Mouse (Mus musculus): ENCODE data around the gene Gm37240. TPM values are rescaled to one million over a fixed set of nuclear protein-coding genes. Genes with fewer than 3 reads are reported as not detected.

The Gm37240 gene
- polyA plus RNA-seq, 1 experiment from 2014 or later, result 0.52 TPM

DNA sequence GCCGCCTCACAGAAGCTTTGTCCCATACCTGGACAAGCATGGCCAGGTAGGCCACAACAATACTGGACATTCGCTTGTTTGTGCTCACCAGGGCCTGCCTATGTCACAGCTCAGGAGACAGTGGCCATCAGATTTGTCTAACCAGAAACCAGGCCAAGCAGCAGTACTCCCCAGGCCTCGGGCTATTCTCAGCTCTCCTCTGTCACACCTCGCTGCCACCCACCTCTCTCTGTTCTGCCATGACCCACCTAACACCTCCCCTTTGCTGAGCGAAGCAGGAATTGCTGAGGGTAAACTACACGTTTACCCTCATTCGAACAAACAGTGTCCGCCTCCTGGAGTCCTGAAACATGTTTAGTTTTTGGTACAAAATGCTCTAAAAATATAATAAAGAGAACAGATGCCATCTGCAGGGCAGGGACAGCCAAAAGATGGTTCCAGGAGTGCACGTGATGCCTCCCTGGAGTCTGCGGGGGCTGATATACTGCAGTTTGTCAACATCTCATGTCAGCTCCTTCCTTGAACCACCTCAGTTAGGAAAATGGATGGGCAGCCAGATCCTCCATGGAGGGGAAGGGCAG lies 222.6 kb downstream of the Gm37240 start:
- WGBS, result 84% methylated on average over 10 of the region's 10 CpGs
- Histone ChIP-seq H3K4me3 (ENCODE audit: low read depth, low read length) (no peak overlapping the region), H3K36me3 (ENCODE audit: control insufficient read depth, insufficient read depth, low read length) (no peaks in the 10 kb centered on the region), H3K4me2 (replicated peaks; ENCODE audit: low read depth, low read length) (no peak overlapping the region), H3K27me3 (ENCODE audit: control insufficient read depth, insufficient read depth, low read length) (no peaks in the 10 kb centered on the region), H3K27ac (ENCODE audit: low read depth, low read length) (no peak overlapping the region), H3K9ac (ENCODE audit: low read depth, low read length) (no peak overlapping the region), H3K4me1 (replicated peaks; ENCODE audit: control insufficient read depth, insufficient read depth, low read length) (no peaks in the 10 kb centered on the region), H3K9me3 (ENCODE audit: control insufficient read depth, low read length) (no peaks in the 10 kb centered on the region)
- no peak for DNase-seq (ENCODE audit: low spot score)
- no peak for ATAC-seq (ENCODE audit: low FRiP score)

DNA sequence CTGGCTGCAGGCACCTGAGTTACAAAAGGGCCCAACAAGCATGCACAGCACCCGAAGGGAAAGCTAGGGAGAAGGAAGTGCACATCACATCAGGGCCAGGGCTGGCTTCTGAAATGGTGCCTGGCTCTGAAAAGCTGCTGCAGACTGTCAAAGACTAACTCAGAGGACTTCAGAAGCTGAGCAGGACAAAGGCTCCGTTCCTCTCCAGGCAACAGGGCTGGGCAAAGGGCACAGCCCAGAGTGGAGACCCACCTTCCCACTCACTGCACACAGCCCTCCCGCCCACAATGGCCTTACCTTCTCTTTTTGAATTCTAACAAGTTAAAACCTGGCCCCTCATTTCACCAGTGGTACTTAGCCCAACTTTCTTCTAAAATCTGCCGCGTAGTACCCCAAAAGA lies 223.5 kb downstream of the Gm37240 start:
- DNase-seq (ENCODE audit: low spot score), result no peak
- no peak overlapping the region for H3K9ac ChIP-seq (ENCODE audit: low read depth, low read length)

DNA sequence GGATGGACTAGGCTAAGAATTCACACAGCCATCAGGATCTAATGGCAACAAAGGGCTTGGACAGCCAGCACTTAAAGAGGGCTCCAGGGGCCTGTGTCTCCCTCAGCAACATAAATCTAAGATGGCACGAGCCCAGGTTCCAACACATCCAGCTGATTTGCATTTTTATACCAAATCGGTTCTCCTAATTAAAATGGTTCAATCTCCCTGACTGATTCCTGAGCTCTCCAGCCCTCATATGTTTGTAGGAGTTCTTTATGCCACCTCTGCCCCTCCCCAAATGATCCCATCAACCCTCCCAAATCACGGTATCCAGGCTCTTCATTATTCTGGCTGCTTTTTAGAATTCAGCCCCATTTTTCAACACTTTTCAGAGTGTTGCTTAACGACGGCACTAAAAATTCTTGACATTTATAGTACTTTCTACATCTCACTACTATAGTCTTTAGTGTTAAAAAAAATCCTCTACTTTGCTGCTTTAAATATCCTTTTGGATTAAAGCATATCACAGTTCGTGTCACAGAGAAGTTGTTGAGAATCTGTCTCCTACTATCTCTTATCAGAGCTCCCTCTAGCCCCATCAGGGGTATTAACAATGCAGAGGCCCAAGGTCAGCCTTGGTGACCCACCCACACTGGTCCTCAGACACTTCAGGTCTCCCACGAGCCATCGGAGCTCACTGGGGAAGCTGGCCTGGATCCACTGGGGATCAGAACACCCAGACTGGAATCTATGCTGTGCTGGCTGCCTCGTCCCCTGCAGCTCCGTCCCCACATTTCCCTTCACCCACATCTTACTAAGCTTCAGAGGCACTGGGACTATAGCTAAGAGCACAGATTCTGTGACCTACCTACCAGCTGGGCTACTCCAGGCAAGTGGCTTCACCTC lies 225.1 kb downstream of the Gm37240 start:
- ATAC-seq (ENCODE audit: low FRiP score) (no peak), DNase-seq (ENCODE audit: low spot score) (no peak)
- H3K36me3 ChIP-seq (ENCODE audit: control insufficient read depth, insufficient read depth, low read length), result no peaks in the 10 kb centered on the region
- no peaks in the 10 kb centered on the region for H3K9me3 ChIP-seq (ENCODE audit: control insufficient read depth, low read length)
- H3K9ac ChIP-seq (ENCODE audit: low read depth, low read length), result no peak overlapping the region
- H3K27ac ChIP-seq (ENCODE audit: low read depth, low read length), result no peak overlapping the region
- WGBS, result 86% methylated on average over 10 of the region's 10 CpGs
- no peaks in the 10 kb centered on the region for H3K27me3 ChIP-seq (ENCODE audit: control insufficient read depth, insufficient read depth, low read length)
- H3K4me1 ChIP-seq (replicated peaks; ENCODE audit: control insufficient read depth, insufficient read depth, low read length), result no peaks in the 10 kb centered on the region
- H3K4me2 ChIP-seq (replicated peaks; ENCODE audit: low read depth, low read length), result no peak overlapping the region
- H3K4me3 ChIP-seq (ENCODE audit: low read depth, low read length), result no peak overlapping the region

More for the DNA sequence above, 223.5 kb downstream of the Gm37240 start:
- ATAC-seq (ENCODE audit: low FRiP score), result no peak
- no peak overlapping the region for H3K27ac ChIP-seq (ENCODE audit: low read depth, low read length)
- no peaks in the 10 kb centered on the region for H3K4me1 ChIP-seq (replicated peaks; ENCODE audit: control insufficient read depth, insufficient read depth, low read length)
- WGBS, result 77% methylated on average over 5 of the region's 5 CpGs
- H3K4me2 ChIP-seq (replicated peaks; ENCODE audit: low read depth, low read length), result no peak overlapping the region
- no peak overlapping the region for H3K4me3 ChIP-seq (ENCODE audit: low read depth, low read length)
- H3K36me3 ChIP-seq (ENCODE audit: control insufficient read depth, insufficient read depth, low read length), result no peaks in the 10 kb centered on the region
- H3K27me3 ChIP-seq (ENCODE audit: control insufficient read depth, insufficient read depth, low read length), result no peaks in the 10 kb centered on the region
- H3K9me3 ChIP-seq (ENCODE audit: control insufficient read depth, low read length), result no peaks in the 10 kb centered on the region

DNA sequence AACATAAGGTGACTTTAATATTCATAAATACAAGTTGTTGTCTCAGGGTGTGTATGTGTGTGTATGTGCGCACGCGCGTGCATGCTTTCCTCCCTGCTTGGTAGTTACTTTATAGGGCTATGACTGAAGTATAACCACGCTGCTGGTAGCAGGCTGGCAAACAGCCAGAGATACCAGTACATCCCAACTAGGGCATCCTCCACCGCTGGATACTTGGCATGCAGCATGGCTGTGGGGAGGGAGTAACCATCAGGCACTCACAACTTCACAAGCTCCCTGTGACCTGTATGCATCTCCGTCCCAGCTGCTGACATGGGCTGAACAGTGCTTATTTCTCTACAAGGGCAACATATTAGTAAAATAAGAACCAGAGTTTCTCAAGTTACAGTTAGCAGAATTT lies 227.6 kb downstream of the Gm37240 start:
- Histone ChIP-seq H3K27me3 (ENCODE audit: control insufficient read depth, insufficient read depth, low read length) (no peaks in the 10 kb centered on the region), H3K27ac (ENCODE audit: low read depth, low read length) (no peak overlapping the region), H3K4me1 (replicated peaks; ENCODE audit: control insufficient read depth, insufficient read depth, low read length) (no peaks in the 10 kb centered on the region), H3K36me3 (ENCODE audit: control insufficient read depth, insufficient read depth, low read length) (no peaks in the 10 kb centered on the region), H3K9ac (ENCODE audit: low read depth, low read length) (no peak overlapping the region), H3K4me2 (replicated peaks; ENCODE audit: low read depth, low read length) (no peak overlapping the region), H3K9me3 (ENCODE audit: control insufficient read depth, low read length) (no peaks in the 10 kb centered on the region), H3K4me3 (ENCODE audit: low read depth, low read length) (no peak overlapping the region)
- 93% methylated on average over 7 of the region's 7 CpGs for WGBS
- no peak for DNase-seq (ENCODE audit: low spot score)
- no peak for ATAC-seq (ENCODE audit: low FRiP score)

DNA sequence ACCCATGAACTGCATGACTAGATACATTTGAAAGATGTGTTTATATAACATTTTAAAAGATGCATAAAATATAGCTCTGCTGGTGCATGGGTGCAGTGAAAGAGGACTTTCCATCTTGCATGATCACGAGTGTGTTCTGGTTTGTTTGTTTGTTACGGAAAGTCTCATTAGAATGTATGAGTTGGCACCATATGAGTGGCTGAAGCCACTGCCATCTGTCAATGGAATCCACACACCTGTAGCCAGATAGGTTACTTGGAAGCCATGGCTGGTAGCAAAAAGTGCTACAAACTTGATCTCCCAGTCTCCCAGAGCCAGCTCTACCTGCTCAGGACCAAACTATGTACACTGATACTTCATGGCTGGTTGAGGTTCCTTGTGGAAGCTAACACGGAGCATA lies 231.8 kb downstream of the Gm37240 start:
- 94% methylated on average over 3 of the region's 3 CpGs for WGBS
- Histone ChIP-seq H3K9ac (ENCODE audit: low read depth, low read length) (no peak overlapping the region), H3K27ac (ENCODE audit: low read depth, low read length) (no peak overlapping the region), H3K9me3 (ENCODE audit: control insufficient read depth, low read length) (no peaks in the 10 kb centered on the region), H3K36me3 (ENCODE audit: control insufficient read depth, insufficient read depth, low read length) (no peaks in the 10 kb centered on the region), H3K27me3 (ENCODE audit: control insufficient read depth, insufficient read depth, low read length) (no peaks in the 10 kb centered on the region), H3K4me1 (replicated peaks; ENCODE audit: control insufficient read depth, insufficient read depth, low read length) (no peaks in the 10 kb centered on the region), H3K4me3 (ENCODE audit: low read depth, low read length) (no peak overlapping the region), H3K4me2 (replicated peaks; ENCODE audit: low read depth, low read length) (no peak overlapping the region)
- ATAC-seq (ENCODE audit: low FRiP score) (no peak), DNase-seq (ENCODE audit: low spot score) (no peak)

DNA sequence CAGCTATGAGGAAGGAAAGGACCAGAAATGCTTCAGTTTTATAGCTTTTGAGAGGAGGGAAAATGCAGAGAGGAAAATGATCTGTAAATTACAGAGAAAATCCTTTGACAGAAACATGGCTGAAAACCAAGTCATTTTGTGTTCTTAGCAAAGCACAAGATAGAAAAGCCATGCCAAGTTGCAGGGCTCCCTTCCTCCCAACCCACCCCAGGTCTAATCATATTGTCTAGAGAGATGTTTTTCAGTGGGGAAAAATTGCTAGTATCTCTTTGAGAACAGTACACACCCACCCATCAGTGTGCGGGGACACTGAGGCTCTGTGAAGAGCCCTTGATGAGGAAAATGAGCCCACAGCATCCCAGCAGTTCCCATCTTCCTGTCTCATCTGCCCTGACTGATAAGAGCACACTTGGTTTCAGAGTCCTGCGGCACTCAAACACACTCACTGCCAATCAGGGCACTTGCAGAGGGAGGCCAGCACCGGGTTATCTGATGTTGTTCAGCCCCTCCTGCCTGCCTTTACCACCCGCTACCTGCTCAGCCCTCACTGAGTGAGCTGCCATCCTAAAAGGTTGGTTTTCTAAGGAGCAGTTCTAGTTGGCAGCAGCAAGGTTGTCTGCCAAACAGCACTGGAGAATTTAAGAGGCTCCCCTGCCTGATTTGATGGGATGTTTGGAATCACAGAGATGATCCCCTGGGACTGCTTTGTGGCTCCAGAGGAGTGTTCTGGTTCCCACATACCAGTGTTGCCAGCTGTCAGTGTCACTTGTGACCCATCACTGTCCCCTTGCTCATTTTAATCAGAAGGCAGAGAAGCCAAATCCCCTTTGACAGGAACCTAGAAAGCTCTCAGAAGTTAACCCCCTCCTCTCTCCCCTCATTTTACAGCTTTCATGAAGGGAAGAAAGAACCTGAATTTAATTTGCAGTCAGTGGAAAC lies 234.3 kb downstream of the Gm37240 start:
- Histone ChIP-seq H3K4me2 (replicated peaks; ENCODE audit: low read depth, low read length) (no peak overlapping the region), H3K9me3 (ENCODE audit: control insufficient read depth, low read length) (no peaks in the 10 kb centered on the region), H3K4me1 (replicated peaks; ENCODE audit: control insufficient read depth, insufficient read depth, low read length) (no peaks in the 10 kb centered on the region), H3K27me3 (ENCODE audit: control insufficient read depth, insufficient read depth, low read length) (no peaks in the 10 kb centered on the region), H3K9ac (ENCODE audit: low read depth, low read length) (no peak overlapping the region), H3K4me3 (ENCODE audit: low read depth, low read length) (no peak overlapping the region), H3K36me3 (ENCODE audit: control insufficient read depth, insufficient read depth, low read length) (no peaks in the 10 kb centered on the region), H3K27ac (ENCODE audit: low read depth, low read length) (no peak overlapping the region)
- ATAC-seq (ENCODE audit: low FRiP score), result no peak
- DNase-seq (ENCODE audit: low spot score), result peak; percentile 7
- WGBS, result 78% methylated on average over 4 of the region's 4 CpGs

DNA sequence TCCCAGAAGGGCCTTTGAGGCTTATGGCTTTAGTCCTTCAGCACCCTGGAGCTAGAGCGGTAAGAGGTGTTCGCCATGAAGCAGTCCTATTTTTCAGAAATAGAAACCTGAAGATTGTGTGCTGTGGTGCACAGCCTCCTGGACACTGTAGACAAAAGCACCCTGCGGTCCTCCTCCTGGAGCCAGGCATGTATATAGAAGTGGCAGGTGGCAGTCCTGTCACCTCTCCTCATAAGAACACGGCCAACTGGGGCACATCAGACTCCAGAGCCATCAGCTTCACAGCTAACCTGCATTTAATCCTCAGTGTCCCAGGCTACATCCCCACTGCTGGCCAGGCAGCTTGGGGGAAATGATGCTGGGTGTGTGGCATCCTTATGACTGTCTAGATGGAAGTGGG lies 238.1 kb downstream of the Gm37240 start:
- no peaks in the 10 kb centered on the region for H3K4me1 ChIP-seq (replicated peaks; ENCODE audit: control insufficient read depth, insufficient read depth, low read length)

DNA sequence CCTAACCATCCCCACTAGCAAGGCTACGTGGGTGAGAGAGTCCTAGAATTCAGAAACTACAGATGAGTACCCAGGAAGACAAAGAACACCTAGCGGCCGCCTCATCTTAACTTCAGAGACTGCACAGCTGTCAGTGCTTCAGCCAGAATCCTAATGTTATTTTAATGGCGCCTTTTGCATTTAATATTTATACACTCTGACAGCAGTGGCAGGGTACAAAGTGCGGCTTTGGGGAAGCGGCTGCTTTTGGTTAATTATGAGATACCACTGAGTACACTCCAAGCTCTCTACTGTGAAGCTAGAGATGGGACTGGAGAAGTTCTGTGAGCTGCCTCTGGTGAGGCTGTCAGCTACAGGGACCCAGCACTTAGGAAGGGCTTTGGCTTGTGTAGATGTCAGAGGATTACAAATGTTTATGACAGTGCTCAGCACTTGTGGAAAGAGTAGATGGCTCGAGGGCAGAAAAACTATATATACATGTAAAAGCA lies 241.8 kb downstream of the Gm37240 start:
- DNase-seq (ENCODE audit: low spot score), result no peak
- H3K4me2 ChIP-seq (replicated peaks; ENCODE audit: low read depth, low read length), result no peak overlapping the region
- H3K9ac ChIP-seq (ENCODE audit: low read depth, low read length), result no peak overlapping the region
- no peak overlapping the region for H3K4me3 ChIP-seq (ENCODE audit: low read depth, low read length)
- no peak overlapping the region for H3K27ac ChIP-seq (ENCODE audit: low read depth, low read length)
- no peaks in the 10 kb centered on the region for H3K36me3 ChIP-seq (ENCODE audit: control insufficient read depth, insufficient read depth, low read length)
- no peak for ATAC-seq (ENCODE audit: low FRiP score)
- no peaks in the 10 kb centered on the region for H3K9me3 ChIP-seq (ENCODE audit: control insufficient read depth, low read length)
- H3K27me3 ChIP-seq (ENCODE audit: control insufficient read depth, insufficient read depth, low read length), result no peaks in the 10 kb centered on the region
- H3K4me1 ChIP-seq (replicated peaks; ENCODE audit: control insufficient read depth, insufficient read depth, low read length), result no peaks in the 10 kb centered on the region
- whole genome bisulfite sequencing, result 91% methylated on average over 7 of the region's 7 CpGs

More for the DNA sequence above, 238.1 kb downstream of the Gm37240 start:
- no peak for ATAC-seq (ENCODE audit: low FRiP score)
- no peaks in the 10 kb centered on the region for H3K9me3 ChIP-seq (ENCODE audit: control insufficient read depth, low read length)
- whole genome bisulfite sequencing, result 91% methylated on average over 4 of the region's 4 CpGs
- no peak overlapping the region for H3K4me2 ChIP-seq (replicated peaks; ENCODE audit: low read depth, low read length)
- no peak overlapping the region for H3K27ac ChIP-seq (ENCODE audit: low read depth, low read length)
- H3K9ac ChIP-seq (ENCODE audit: low read depth, low read length), result no peak overlapping the region
- DNase-seq (ENCODE audit: low spot score), result no peak
- H3K36me3 ChIP-seq (ENCODE audit: control insufficient read depth, insufficient read depth, low read length), result no peaks in the 10 kb centered on the region
- H3K27me3 ChIP-seq (ENCODE audit: control insufficient read depth, insufficient read depth, low read length), result no peaks in the 10 kb centered on the region
- H3K4me3 ChIP-seq (ENCODE audit: low read depth, low read length), result no peak overlapping the region

Measured in hindbrain, embryonic 11.5 days (tissue).